Mouse (Mus musculus) CH12.LX (cell line): ENCODE measurements at regions not wholly inside any gene's neighbourhood (a gene's known extent, or its start where the extent isn't known, plus 50 kb on each side); places are given as distances from the start of the nearest gene placed in this dataset.

Experiments
- DNase-seq: peaks from one replicate; pipeline ENCODE4 v3.0.0-alpha.2; 2013; ENCODE audit errors: extremely low read depth
- H3K27ac ChIP-seq: 2 replicates; pipeline ENCODE4 v1.5.1; 2012; ENCODE audit warnings: low read depth, mild to moderate bottlenecking, control low read depth, moderate library complexity; ENCODE audit not compliant: insufficient read depth
- H3K27me3 ChIP-seq: replicated peaks from 2 replicates; pipeline ENCODE3; 2012; ENCODE audit warnings: inconsistent platforms
- H3K36me3 ChIP-seq, 2 experiments: replicated peaks in 1 of 2; 2 replicates each; pipeline versions ENCODE3 to v1.6.1; 2012; ENCODE audit warnings: inconsistent platforms in 1 of 2, low read length in 1 of 2, mild to moderate bottlenecking in 1 of 2, mixed read lengths in 1 of 2, moderate library complexity in 1 of 2; ENCODE audit not compliant: control insufficient read depth in 1 of 2, insufficient read depth in 1 of 2
- H3K4me1 ChIP-seq, 2 experiments: 2 replicates each; pipeline ENCODE4 v1.6.1; 2012; ENCODE audit warnings: inconsistent platforms in 1 of 2, moderate library complexity in 1 of 2; ENCODE audit not compliant: insufficient read depth in 2 of 2, control insufficient read depth in 1 of 2
- H3K4me2 ChIP-seq: 2 replicates; pipeline ENCODE4 v1.6.1; 2012; ENCODE audit warnings: low read depth, mild to moderate bottlenecking, control low read depth; ENCODE audit not compliant: poor library complexity, insufficient read depth, severe bottlenecking
- H3K4me3 ChIP-seq, 3 experiments: fragments of 150-350 bp in 1 of 3; sonication (generic) in 1 of 3; replicated peaks in 1 of 3; 2 replicates each; pipeline versions ENCODE3 to v1.5.1; 2011 to 2012; ENCODE audit warnings: low read depth in 2 of 3, low read length in 2 of 3, mild to moderate bottlenecking in 2 of 3, moderate library complexity in 2 of 3, control low read depth in 1 of 3, improper control_type of control experiment in 1 of 3, inconsistent platforms in 1 of 3, mixed read lengths in 1 of 3; ENCODE audit not compliant: poor library complexity in 1 of 3
- H3K79me2 ChIP-seq: replicated peaks from 2 replicates; pipeline ENCODE4 v1.6.1; 2012; ENCODE audit warnings: mild to moderate bottlenecking, moderate library complexity; ENCODE audit not compliant: control insufficient read depth, poor library complexity, insufficient read depth, severe bottlenecking; ENCODE audit errors: extremely low read depth
- H3K9ac ChIP-seq: 2 replicates; pipeline ENCODE4 v1.6.1; 2012; ENCODE audit warnings: low read depth, mild to moderate bottlenecking, control low read depth, moderate library complexity; ENCODE audit not compliant: insufficient read depth
- H3K9me3 ChIP-seq: replicated peaks from 2 replicates; pipeline ENCODE3; 2012; ENCODE audit warnings: low read length, inconsistent platforms, mixed read lengths
- BHLHE40 ChIP-seq: IDR thresholded peaks from 2 replicates; pipeline ENCODE4 v1.6.1; 2011; ENCODE audit warnings: mild to moderate bottlenecking, low read depth, low read length, improper control_type of control experiment
- CHD1 ChIP-seq: IDR thresholded peaks from 2 replicates; pipeline ENCODE4 v1.6.1; 2012; ENCODE audit warnings: low read depth, low read length, improper control_type of control experiment, inconsistent platforms
- CTCF ChIP-seq, 2 experiments: IDR thresholded peaks in 1 of 2; conservative IDR thresholded peaks in 1 of 2; 2 replicates each; pipeline ENCODE4 v1.5.1; 2011 to 2012; ENCODE audit warnings: low read depth in 2 of 2, low read length in 2 of 2, improper control_type of control experiment in 1 of 2, inconsistent platforms in 1 of 2, mild to moderate bottlenecking in 1 of 2, moderate library complexity in 1 of 2
- E2F4 ChIP-seq: IDR thresholded peaks from 2 replicates; pipeline ENCODE4 v1.6.1; 2011; ENCODE audit warnings: low read depth, low read length, improper control_type of control experiment; ENCODE audit not compliant: insufficient replicate concordance
- ETS1 ChIP-seq: conservative IDR thresholded peaks from 2 replicates; pipeline ENCODE4 v1.6.1; 2012; ENCODE audit warnings: low read depth, mild to moderate bottlenecking, inconsistent platforms, low read length, improper control_type of control experiment, moderate library complexity
- JUND ChIP-seq: conservative IDR thresholded peaks from 2 replicates; pipeline ENCODE4 v1.6.1; 2011; ENCODE audit warnings: low read depth, low read length, improper control_type of control experiment
- MAFK ChIP-seq: IDR thresholded peaks from 2 replicates; pipeline ENCODE4 v1.6.1; 2011; ENCODE audit warnings: low read length, improper control_type of control experiment; ENCODE audit not compliant: insufficient replicate concordance
- MXI1 ChIP-seq: IDR thresholded peaks from 2 replicates; pipeline ENCODE4 v1.6.1; 2011; ENCODE audit warnings: mild to moderate bottlenecking, low read depth, low read length, improper control_type of control experiment
- MYC ChIP-seq: IDR thresholded peaks from 2 replicates; pipeline ENCODE4 v1.6.1; 2011; ENCODE audit warnings: low read depth, mild to moderate bottlenecking, improper control_type of control experiment, low read length
- NELFE ChIP-seq: IDR thresholded peaks from 2 replicates; pipeline ENCODE4 v1.6.1; 2011; ENCODE audit warnings: low read depth, low read length, improper control_type of control experiment
- POLR2A ChIP-seq: IDR thresholded peaks from 2 replicates; pipeline ENCODE4 v1.6.1; 2011; ENCODE audit warnings: low read depth, mild to moderate bottlenecking, improper control_type of control experiment, low read length
- POLR2AphosphoS2 ChIP-seq: IDR thresholded peaks from 2 replicates; pipeline ENCODE4 v1.6.1; 2011; ENCODE audit warnings: low read depth, low read length, improper control_type of control experiment
- RAD21 ChIP-seq: IDR thresholded peaks from 2 replicates; pipeline ENCODE4 v1.6.1; 2011; ENCODE audit warnings: low read depth, mild to moderate bottlenecking, low read length, improper control_type of control experiment, moderate library complexity
- SIN3A ChIP-seq: IDR thresholded peaks from 2 replicates; pipeline ENCODE4 v1.6.1; 2012; ENCODE audit warnings: low read length, improper control_type of control experiment, inconsistent platforms
- SMC3 ChIP-seq: IDR thresholded peaks from 2 replicates; pipeline ENCODE4 v1.6.1; 2011; ENCODE audit warnings: low read depth, low read length, improper control_type of control experiment
- TBP ChIP-seq: conservative IDR thresholded peaks from 2 replicates; pipeline ENCODE4 v1.6.1; 2011; ENCODE audit warnings: low read depth, low read length, improper control_type of control experiment
- TCF12 ChIP-seq: IDR thresholded peaks from 2 replicates; pipeline ENCODE4 v1.6.1; 2014; ENCODE audit warnings: low read depth, mild to moderate bottlenecking, inconsistent platforms, low read length, improper control_type of control experiment
- UBTF ChIP-seq: IDR thresholded peaks from 2 replicates; pipeline ENCODE4 v1.6.1; 2012; ENCODE audit warnings: low read depth, mild to moderate bottlenecking, inconsistent platforms, low read length, improper control_type of control experiment, moderate library complexity
- USF1 ChIP-seq: IDR thresholded peaks from 2 replicates; pipeline ENCODE4 v1.6.1; 2014; ENCODE audit warnings: low read depth, mild to moderate bottlenecking, inconsistent platforms, low read length, improper control_type of control experiment
- USF2 ChIP-seq: conservative IDR thresholded peaks from 2 replicates; pipeline ENCODE4 v1.6.1; 2011; ENCODE audit warnings: low read depth, low read length, improper control_type of control experiment
- ZC3H11A ChIP-seq: IDR thresholded peaks from 2 replicates; pipeline ENCODE4 v1.6.1; 2012; ENCODE audit warnings: low read depth, mild to moderate bottlenecking, inconsistent platforms, low read length, improper control_type of control experiment
- ZKSCAN1 ChIP-seq: IDR thresholded peaks from 2 replicates; pipeline ENCODE4 v1.6.1; 2012; ENCODE audit warnings: low read depth, inconsistent platforms, low read length, improper control_type of control experiment, borderline replicate concordance
- ZMIZ1 ChIP-seq: IDR thresholded peaks from 2 replicates; pipeline ENCODE4 v1.6.1; 2012; ENCODE audit warnings: low read depth, mild to moderate bottlenecking, inconsistent platforms, low read length, improper control_type of control experiment
- dilution Hi-C: fragments of 300-500 bp; cut with MboI; formaldehyde crosslinking; loops from 2 replicates; pipeline ENCODE4 v1.14.3; 2020; ENCODE audit warnings: low sequenced_read_pairs; ENCODE audit not compliant: extremely low pct_unique_long_range_greater_than_20kb, extremely low pct_ligation_motif_present
- in situ Hi-C: fragments of 300-500 bp; cut with MboI; formaldehyde crosslinking; loops from 3 replicates; pipeline ENCODE4 v1.14.3; 2019; ENCODE audit warnings: low sequenced_read_pairs, low pct_ligation_motif_present, low pct_unique_long_range_greater_than_20kb, mixed read lengths

GRCm38 (mm10) chr12:70640186-70640585 is 185.1 kb upstream of the Frmd6 start:
- H3K9ac ChIP-seq = no peak overlapping the region
- no peak overlapping the region for H3K4me2 ChIP-seq
- no peak for DNase-seq
- no peaks in the 10 kb centered on the region for H3K9me3 ChIP-seq
- no peaks in the 10 kb centered on the region for H3K27me3 ChIP-seq
- in situ Hi-C loops = no loop called here
- TF ChIP-seq ETS1 = no peak
- no peak for TF ChIP-seq USF2
- no peak for TF ChIP-seq RAD21
- no peak for TF ChIP-seq ZC3H11A
- no peak for TF ChIP-seq POLR2A
- no peak for TF ChIP-seq MAFK
- TF ChIP-seq CTCF (conservative IDR thresholded peaks at IDR 0.05 in 1 of 2, IDR thresholded peaks at IDR 0.05 in 1 of 2; ENCODE audit: low read depth in 2 of 2, low read length in 2 of 2) = no peak
- no peak for TF ChIP-seq MYC
- no peak for TF ChIP-seq ZMIZ1
- TF ChIP-seq MXI1 = no peak
- no peak for TF ChIP-seq TBP
- TF ChIP-seq JUND = no peak
- TF ChIP-seq SMC3 = no peak
- TF ChIP-seq E2F4 = no peak
- TF ChIP-seq UBTF = no peak
- TF ChIP-seq CHD1 = no peak
- no peak overlapping the region for H3K4me3 ChIP-seq
- dilution Hi-C loops = no loop called here
- no peaks in the 10 kb centered on the region for H3K79me2 ChIP-seq
- no peaks in the 10 kb centered on the region for H3K36me3 ChIP-seq
- H3K4me1 ChIP-seq = no peaks in the 10 kb centered on the region
- no peak overlapping the region for H3K27ac ChIP-seq

- Histone ChIP-seq H3K4me1 (no peaks in the 10 kb centered on the region), H3K9me3 (no peaks in the 10 kb centered on the region), H3K27me3 (no peaks in the 10 kb centered on the region), H3K27ac (no peak overlapping the region), H3K4me2 (no peak overlapping the region), H3K79me2 (no peaks in the 10 kb centered on the region), H3K36me3 (no peaks in the 10 kb centered on the region), H3K9ac (no peak overlapping the region), H3K4me3 (no peak overlapping the region)
- DNase-seq = no peak
- TF ChIP-seq ZKSCAN1 (no peak), NELFE (no peak), USF1 (no peak), UBTF (no peak), MAFK (no peak), TCF12 (no peak), ZMIZ1 (no peak), BHLHE40 (no peak), POLR2AphosphoS2 (no peak), SIN3A (no peak)
- dilution Hi-C loops = no loop called here
- in situ Hi-C loops = no loop called here
These were observed 180.4 kb upstream of the Frmd6 start for GRCm38 (mm10) chr12:70644910-70645309.
